In the genomic region with DNA sequence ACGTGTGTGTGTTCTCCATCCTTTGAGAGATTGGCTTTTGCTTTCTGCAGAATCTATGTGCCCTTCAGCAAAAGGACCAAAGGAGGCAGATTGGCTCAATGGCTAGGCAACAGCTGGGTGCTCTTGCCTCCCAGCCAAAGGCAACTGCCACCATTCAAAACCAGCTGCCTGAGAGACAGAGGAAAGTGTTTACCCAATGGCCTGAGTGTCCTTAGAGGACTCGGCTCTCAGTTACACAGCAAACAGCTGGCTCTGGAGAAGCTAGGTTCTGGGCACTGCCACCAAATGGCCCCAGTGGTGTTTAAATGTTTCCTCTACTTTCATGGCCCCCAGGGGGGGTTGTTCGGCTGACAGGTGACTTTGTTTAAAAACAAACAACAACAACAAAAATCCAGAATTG, we compare ENCODE assay signal across 8 mouse cellular contexts. TPM values are rescaled to one million over a fixed set of nuclear protein-coding genes. Genes with fewer than 3 reads are reported as not detected.
A peak's percentile ranks its signal among the peaks of the same experiment; 100 is the strongest.
DNase-seq lines count a peak whose midpoint lies in the region; ATAC-seq lines count a peak whose summit lies in the region.

No protein-coding gene starts in this region.

- H3K9ac ChIP-seq in heart, embryonic 14.5 days (ENCODE audit: low read length): no peak overlapping the region
- H3K9ac ChIP-seq in forebrain, embryonic 13.5 days: no peak overlapping the region
- H3K9ac ChIP-seq in limb, embryonic 12.5 days (replicated peaks): 0 out of 2 replicates have a peak overlapping the region, but pooled peaks have one; percentile 37
- H3K9ac ChIP-seq in neural tube, embryonic 11.5 days (ENCODE audit: low read length): no peak overlapping the region

- no peaks in the 10 kb centered on the region for H3K27me3 ChIP-seq in heart, embryonic 14.5 days (ENCODE audit: control insufficient read depth, insufficient read depth, low read length)
- no peaks in the 10 kb centered on the region for H3K27me3 ChIP-seq in forebrain, embryonic 13.5 days
- no peaks in the 10 kb centered on the region for H3K27me3 ChIP-seq in limb, embryonic 12.5 days
- H3K27me3 ChIP-seq in neural tube, embryonic 11.5 days (ENCODE audit: control insufficient read depth, insufficient read depth, low read length): no peaks in the 10 kb centered on the region

- no peak for ATAC-seq in heart, embryonic 14.5 days (ENCODE audit: insufficient number of reproducible peaks, insufficient read depth, low FRiP score, low read depth)
- ATAC-seq in forebrain, embryonic 13.5 days: peak; percentile 52; the same call in 1 of the 2 replicates
- ATAC-seq in limb, embryonic 12.5 days (ENCODE audit: insufficient number of reproducible peaks, insufficient read depth, low FRiP score, low TSS enrichment, low read depth): no peak
- ATAC-seq in neural tube, embryonic 11.5 days (ENCODE audit: insufficient read depth, low FRiP score, low TSS enrichment): no peak

- H3K9me3 ChIP-seq in heart, embryonic 14.5 days (ENCODE audit: control insufficient read depth, low read length): no peaks in the 10 kb centered on the region
- no peaks in the 10 kb centered on the region for H3K9me3 ChIP-seq in forebrain, embryonic 13.5 days (replicated peaks)
- H3K9me3 ChIP-seq in limb, embryonic 12.5 days: no peaks in the 10 kb centered on the region
- no peaks in the 10 kb centered on the region for H3K9me3 ChIP-seq in neural tube, embryonic 11.5 days (ENCODE audit: control insufficient read depth, low read length)

- 0 out of 4 replicates have a peak, but pooled peaks cover 0 to 3% of the 10 kb centered on the region in 2 experiments for H3K4me1 ChIP-seq in heart, embryonic 14.5 days (ENCODE audit: control insufficient read depth in 2 of 2, insufficient read depth in 2 of 2, low read length in 2 of 2)
- 0 out of 2 replicates have a peak, but pooled peaks cover 3% of the 10 kb centered on the region for H3K4me1 ChIP-seq in forebrain, embryonic 13.5 days
- no peaks in the 10 kb centered on the region for H3K4me1 ChIP-seq in limb, embryonic 12.5 days (replicated peaks)
- H3K4me1 ChIP-seq in neural tube, embryonic 11.5 days (ENCODE audit: control insufficient read depth, insufficient read depth, low read length): no peaks in the 10 kb centered on the region

- 51% methylated on average over 3 of the region's 3 CpGs for WGBS in heart, embryonic 14.5 days
- 41% methylated on average over 3 of the region's 3 CpGs for WGBS in forebrain, embryonic 13.5 days
- WGBS in limb, embryonic 12.5 days: 27% methylated on average over 3 of the region's 3 CpGs
- 53% methylated on average over 3 of the region's 3 CpGs for WGBS in neural tube, embryonic 11.5 days

- no peak overlapping the region for H3K27ac ChIP-seq in heart, embryonic 14.5 days (replicated peaks in 1 of 2; ENCODE audit: control insufficient read depth in 1 of 2, insufficient read depth in 1 of 2, low read depth in 2 of 2, low read length in 2 of 2)
- H3K27ac ChIP-seq in forebrain, embryonic 13.5 days: peak overlapping the region; percentile 68; the same call in 1 of the 2 replicates
- no peak overlapping the region for H3K27ac ChIP-seq in limb, embryonic 12.5 days
- no peak overlapping the region for H3K27ac ChIP-seq in neural tube, embryonic 11.5 days (ENCODE audit: low read depth, low read length)

- no peaks in the 10 kb centered on the region for H3K36me3 ChIP-seq in heart, embryonic 14.5 days (ENCODE audit: control insufficient read depth, insufficient read depth, low read length)
- no peaks in the 10 kb centered on the region for H3K36me3 ChIP-seq in forebrain, embryonic 13.5 days (ENCODE audit: poor library complexity, severe bottlenecking)
- H3K36me3 ChIP-seq in limb, embryonic 12.5 days: no peaks in the 10 kb centered on the region
- no peaks in the 10 kb centered on the region for H3K36me3 ChIP-seq in neural tube, embryonic 11.5 days (ENCODE audit: control insufficient read depth, insufficient read depth, low read length)

- DNase-seq in heart, adult 9 months (ENCODE audit: low spot score in 2 of 2): no peak
- DNase-seq in neural tube, embryonic 11.5 days (ENCODE audit: low spot score): no peak
- no peak for DNase-seq in layer of hippocampus, adult 9-10 months (ENCODE audit: low spot score)
- no peak for DNase-seq in thymus, postnatal 14 days
- no peak for DNase-seq in thymus, postnatal 36 days

- H3K4me2 ChIP-seq in heart, embryonic 14.5 days (ENCODE audit: low read length): peak overlapping the region; percentile 69
- H3K4me2 ChIP-seq in forebrain, embryonic 13.5 days: peak overlapping the region; percentile 56
- H3K4me2 ChIP-seq in limb, embryonic 12.5 days: peak overlapping the region; percentile 54
- peak overlapping the region; percentile 37; the same call in 1 of the 2 replicates for H3K4me2 ChIP-seq in neural tube, embryonic 11.5 days (ENCODE audit: low read depth)

- H3K4me3 ChIP-seq in heart, embryonic 14.5 days (ENCODE audit: control insufficient read depth in 1 of 2, insufficient read depth in 1 of 2, low read depth in 1 of 2, low read length in 2 of 2): peak overlapping the region in 1 of 2 experiments; percentile 36; a peak in 2 of 4 replicates
- no peak overlapping the region for H3K4me3 ChIP-seq in forebrain, embryonic 13.5 days
- 0 out of 2 replicates have a peak overlapping the region, but pooled peaks have one; percentile 32 for H3K4me3 ChIP-seq in limb, embryonic 12.5 days (replicated peaks)
- H3K4me3 ChIP-seq in neural tube, embryonic 11.5 days (ENCODE audit: low read depth, low read length): no peak overlapping the region

RNA-seq across cellular contexts. Expression of a gene that starts 19.1 kb away (rescaled TPM):
- 4.7 and 5.5 TPM in 2 replicates for polyA plus RNA-seq in heart, embryonic 14.5 days (2014; fragmentation: Nextera tagmentation; extraction: Ambion mirVana)
- polyA plus RNA-seq in forebrain, embryonic 13.5 days (2015; fragmentation: Nextera tagmentation; extraction: Ambion mirVana): 4.9 and 5.0 TPM in 2 replicates
- polyA plus RNA-seq in limb, embryonic 12.5 days (2016; fragmentation: Nextera tagmentation; extraction: Ambion mirVana): 6.1 and 6.7 TPM in 2 replicates
- polyA plus RNA-seq in neural tube, embryonic 11.5 days (2014; fragmentation: Nextera tagmentation; extraction: Ambion mirVana): 2.4 and 2.6 TPM in 2 replicates

RNA-seq across cellular contexts. Expression of a gene that starts 54.8 kb away (rescaled TPM):
- 0.47 and 0.72 TPM in 2 replicates for polyA plus RNA-seq in heart, embryonic 14.5 days (2014; fragmentation: Nextera tagmentation; extraction: Ambion mirVana)
- 0.57 and 0.64 TPM in 2 replicates for polyA plus RNA-seq in forebrain, embryonic 13.5 days (2015; fragmentation: Nextera tagmentation; extraction: Ambion mirVana)
- polyA plus RNA-seq in limb, embryonic 12.5 days (2016; fragmentation: Nextera tagmentation; extraction: Ambion mirVana): 2.6 and 3.7 TPM in 2 replicates
- polyA plus RNA-seq in neural tube, embryonic 11.5 days (2014; fragmentation: Nextera tagmentation; extraction: Ambion mirVana): 1.1 and 1.4 TPM in 2 replicates
